Mouse (Mus musculus) lung, adult 2 months (tissue): ENCODE measurements at regions not wholly inside any gene's neighbourhood (a gene's known extent, or its start where the extent isn't known, plus 50 kb on each side); places are given as distances from the start of the nearest gene placed in this dataset.

Experiments
- CTCF ChIP-seq: fragments of 200-500 bp; IDR thresholded peaks from 2 replicates; pipeline ENCODE4 v1.5.1; 2011; ENCODE audit warnings: mild to moderate bottlenecking, low read length, control low read depth; ENCODE audit not compliant: insufficient read depth
- POLR2A ChIP-seq: fragments of 200-500 bp; IDR thresholded peaks from 2 replicates; pipeline ENCODE4 v1.6.1; 2011; ENCODE audit warnings: low read depth, mild to moderate bottlenecking, control low read depth, low read length, borderline replicate concordance; ENCODE audit errors: extremely low read depth

DNA sequence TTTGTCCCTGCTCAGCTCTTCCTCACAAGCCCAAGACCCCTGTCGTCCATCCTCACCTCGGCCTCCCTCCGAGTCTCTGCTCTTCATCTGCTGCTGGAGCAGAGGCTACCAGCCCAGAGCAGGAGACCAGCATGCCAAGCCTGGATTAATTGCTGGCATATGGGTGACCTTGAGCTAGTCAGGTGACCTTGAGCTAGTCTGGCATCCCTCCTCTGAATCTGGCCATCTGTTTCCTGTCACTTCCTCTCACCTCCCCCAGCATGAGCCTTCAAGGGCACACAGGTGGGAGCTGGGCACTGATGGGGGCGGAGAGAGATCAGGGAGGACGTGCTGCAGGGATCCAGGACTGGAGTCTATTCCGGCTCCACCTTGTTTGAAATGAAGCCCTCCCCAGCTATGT lies 135.7 kb downstream of the Hmg20a start:
- TF ChIP-seq CTCF (no peak), POLR2A (no peak)
